Mouse (Mus musculus) right cerebral cortex, postnatal 36 days (tissue): ENCODE results near the gene Rsbn1l.

Experiments used
- DNase-seq, 2 experiments: peaks; one replicate each; pipeline ENCODE4 v3.0.0; 2022; ENCODE audit warnings: low spot score in 2 of 2, mixed read lengths in 1 of 2

Gene Rsbn1l

GRCm38 (mm10) chr5:20956298-20956697 lies at the start of gene Rsbn1l:
Gene Rsbn1l, minus strand, starts transcription at chr5:20956398.
- no peak for DNase-seq

- no peak for DNase-seq
Observed at GRCm38 (mm10) chr5:21002723-21003122, 46.5 kb upstream of the Rsbn1l start.

GRCm38 (mm10) chr5:21001622-21002315 lies 45.6 kb upstream of the Rsbn1l start:
- no peak for DNase-seq

- DNase-seq, result no peak
Observed at GRCm38 (mm10) chr5:20998427-20998826, 42.2 kb upstream of the Rsbn1l start.

GRCm38 (mm10) chr5:20997555-20997954 lies 41.4 kb upstream of the Rsbn1l start:
- no peak for DNase-seq

GRCm38 (mm10) chr5:20990062-20990809 lies 34.0 kb upstream of the Rsbn1l start:
- no peak for DNase-seq

GRCm38 (mm10) chr5:20986271-20986670 lies 30.1 kb upstream of the Rsbn1l start:
- no peak for DNase-seq

- DNase-seq, result no peak
Observed at GRCm38 (mm10) chr5:20983505-20983904, 27.3 kb upstream of the Rsbn1l start.

- no peak for DNase-seq
Observed at GRCm38 (mm10) chr5:20974690-20975089, 18.5 kb upstream of the Rsbn1l start.

- no peak for DNase-seq
Observed at GRCm38 (mm10) chr5:20973999-20974398, 17.8 kb upstream of the Rsbn1l start.

- no peak for DNase-seq
Observed at GRCm38 (mm10) chr5:20973069-20973468, 16.9 kb upstream of the Rsbn1l start.

GRCm38 (mm10) chr5:20968963-20969362 lies 12.8 kb upstream of the Rsbn1l start:
- DNase-seq, result peak in 1 of 2 experiments; percentile 7

GRCm38 (mm10) chr5:20968493-20968892 lies 12.3 kb upstream of the Rsbn1l start:
- DNase-seq, result no peak

- no peak for DNase-seq
Observed at GRCm38 (mm10) chr5:20967942-20968341, 11.7 kb upstream of the Rsbn1l start.

GRCm38 (mm10) chr5:20964446-20964845 lies 8.2 kb upstream of the Rsbn1l start:
- DNase-seq, result no peak

- no peak for DNase-seq
Observed at GRCm38 (mm10) chr5:20963295-20963694, 7.1 kb upstream of the Rsbn1l start.

GRCm38 (mm10) chr5:20960927-20961326 lies 4.7 kb upstream of the Rsbn1l start:
- DNase-seq, result no peak

GRCm38 (mm10) chr5:20955114-20955835 lies 923 bp downstream of the Rsbn1l start:
- no peak for DNase-seq

- DNase-seq, result no peak
Observed at GRCm38 (mm10) chr5:20952337-20952925, 3.8 kb downstream of the Rsbn1l start.

GRCm38 (mm10) chr5:20951666-20952281 lies 4.4 kb downstream of the Rsbn1l start:
- DNase-seq, result peak; percentile 94 to 96

- peak; percentile 12 to 27 for DNase-seq
Observed at GRCm38 (mm10) chr5:20950855-20951650, 5.1 kb downstream of the Rsbn1l start.
